Mouse (Mus musculus) E14TG2a.4 (cell line): ENCODE measurements around the gene Eda.

ENCODE experiments used
- CTCF ChIP-seq: conservative IDR thresholded peaks from 2 replicates; pipeline ENCODE4 v1.5.1; 2014; ENCODE audit warnings: low read length
- NANOG ChIP-seq: IDR thresholded peaks from 2 replicates; pipeline ENCODE4 v1.6.1; 2014; ENCODE audit warnings: borderline replicate concordance, low read length, mixed read lengths

DNA sequence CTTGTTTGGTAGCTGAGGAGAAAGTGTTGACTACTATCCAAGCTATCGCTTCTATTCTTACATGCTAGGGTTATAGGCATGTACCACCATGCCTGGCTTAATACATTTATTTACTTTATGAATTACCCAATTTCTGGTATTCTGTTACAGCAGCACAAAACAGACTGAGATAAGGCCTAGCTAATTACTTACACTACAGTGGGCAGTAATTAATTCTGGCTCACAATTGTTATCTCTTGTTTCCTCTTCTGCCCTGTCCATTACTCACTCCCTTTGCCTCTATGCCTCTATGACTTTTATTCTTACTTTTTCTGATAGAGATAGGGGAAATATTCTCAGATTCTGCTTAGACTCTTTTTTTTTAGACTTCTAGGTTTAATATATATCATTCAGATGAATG is 18.0 kb downstream of the Eda start:
- TF ChIP-seq NANOG: no peak
- TF ChIP-seq CTCF: no peak
